Mouse (Mus musculus): ENCODE measurements around the gene Cenps.
"Not testable (repeated sequence)": the region's sequence is repeated elsewhere in the genome, so short reads cannot be mapped to it uniquely, and the experiment has no call there.

The Cenps gene

DNA sequence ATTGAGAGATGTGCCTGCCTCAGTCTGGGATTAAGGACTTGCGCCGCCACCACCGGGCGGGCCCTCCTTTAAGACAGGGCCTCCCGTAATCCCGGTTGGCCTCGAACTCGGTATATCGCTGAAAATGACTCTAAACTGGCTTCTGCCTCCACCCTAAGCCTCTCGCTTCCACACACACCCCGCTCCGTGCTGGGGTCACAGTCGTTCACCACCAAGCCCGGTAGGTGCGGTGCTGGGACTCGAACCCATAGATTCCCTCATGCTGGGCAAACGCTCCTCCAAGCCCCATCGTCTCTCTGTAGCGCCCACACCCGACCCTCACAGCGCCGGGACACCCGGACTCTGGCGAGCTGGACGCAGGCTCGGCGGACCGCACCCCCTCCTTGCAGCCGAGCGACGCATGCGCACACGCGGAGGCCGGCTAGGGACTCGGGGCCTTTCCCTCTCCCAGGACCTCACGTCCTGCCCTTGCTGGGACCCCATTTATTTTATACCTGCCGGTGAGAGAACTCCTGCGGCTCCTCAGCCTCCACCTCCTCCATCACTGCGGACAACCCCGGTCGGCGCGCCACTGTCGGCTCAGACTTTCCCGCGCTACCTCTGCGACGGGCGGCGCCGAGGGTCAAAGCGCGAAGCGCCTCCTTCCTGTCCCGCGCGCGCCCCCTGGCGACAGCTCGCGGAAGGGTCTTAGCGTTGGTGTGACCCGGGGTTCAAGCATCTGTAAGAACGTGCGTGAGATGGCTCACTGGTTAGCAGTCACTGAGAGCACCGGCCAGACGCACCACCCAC, at the start of gene Cenps:
TSS of gene Cenps (minus strand) at position 648 of the 789 bp plus-strand sequence.
- in situ Hi-C loops (cut with MboI, MseI) = no loop called here

- in situ Hi-C loops (cut with MboI, MseI) = loop anchor here in 1 of 2 experiments (5.0 kb wide), 1 partner anchor 35 kb away; no protein-coding TSS in a partner anchor
Measured at GRCm38 (mm10) chr4:149182755-149183154, 45.3 kb upstream of the Cenps start.

- in situ Hi-C loops (cut with MboI, MseI) = loop anchor here in 1 of 2 experiments (5.0 kb wide), 1 partner anchor 35 kb away; no protein-coding TSS in a partner anchor
Measured at GRCm38 (mm10) chr4:149182192-149182591, 44.8 kb upstream of the Cenps start.

DNA sequence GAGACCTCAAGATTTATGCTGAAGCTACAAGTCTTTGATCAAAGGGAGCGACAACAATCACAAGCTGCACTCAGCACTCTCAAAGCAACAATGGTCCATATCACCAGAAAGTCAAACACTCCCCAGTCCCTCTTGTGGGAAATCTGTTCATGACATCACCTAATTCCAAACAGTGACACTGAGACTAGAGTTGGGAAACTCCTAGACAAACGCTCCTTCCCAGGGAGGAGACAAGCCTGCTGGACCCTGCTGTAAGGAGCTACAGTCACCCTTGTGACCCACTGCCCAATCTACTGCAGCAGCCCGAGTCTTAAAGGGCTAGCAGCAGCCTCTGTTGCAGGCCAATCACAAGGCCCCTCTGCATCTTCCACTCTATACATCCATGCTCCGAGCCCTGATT, 42.1 kb upstream of the Cenps start:
- in situ Hi-C loops (cut with MboI, MseI) = no loop called here

DNA sequence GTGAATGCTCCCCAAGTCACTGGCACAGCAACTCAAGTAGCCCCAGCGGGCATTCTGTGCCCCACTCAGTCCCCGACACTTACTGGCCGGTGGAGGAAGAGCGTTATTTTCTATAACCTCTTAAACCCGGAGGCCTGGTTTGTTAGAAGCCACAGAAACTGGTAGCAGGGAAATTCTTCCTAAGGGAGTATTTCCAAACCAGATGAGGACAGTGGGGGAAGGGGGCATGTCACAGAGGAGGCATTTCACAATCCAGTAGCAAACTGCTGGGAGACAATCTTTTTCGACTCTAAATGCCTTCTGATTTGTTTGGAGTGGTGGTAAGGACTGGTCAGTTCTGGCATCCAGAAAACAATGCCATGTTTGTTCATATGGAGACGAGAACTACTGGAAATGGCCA, 41.7 kb upstream of the Cenps start:
- in situ Hi-C loops (cut with MboI, MseI) = no loop called here

GRCm38 (mm10) chr4:149178328-149178727, 40.9 kb upstream of the Cenps start:
- in situ Hi-C loops (cut with MboI, MseI) = no loop called here

GRCm38 (mm10) chr4:149177046-149177445, 39.6 kb upstream of the Cenps start:
- in situ Hi-C loops (cut with MboI, MseI) = no loop called here

- in situ Hi-C loops (cut with MboI, MseI) = no loop called here
Measured at GRCm38 (mm10) chr4:149176645-149177044, 39.2 kb upstream of the Cenps start.

- in situ Hi-C loops (cut with MboI, MseI) = no loop called here
Measured at GRCm38 (mm10) chr4:149173661-149174060, 36.2 kb upstream of the Cenps start.

DNA sequence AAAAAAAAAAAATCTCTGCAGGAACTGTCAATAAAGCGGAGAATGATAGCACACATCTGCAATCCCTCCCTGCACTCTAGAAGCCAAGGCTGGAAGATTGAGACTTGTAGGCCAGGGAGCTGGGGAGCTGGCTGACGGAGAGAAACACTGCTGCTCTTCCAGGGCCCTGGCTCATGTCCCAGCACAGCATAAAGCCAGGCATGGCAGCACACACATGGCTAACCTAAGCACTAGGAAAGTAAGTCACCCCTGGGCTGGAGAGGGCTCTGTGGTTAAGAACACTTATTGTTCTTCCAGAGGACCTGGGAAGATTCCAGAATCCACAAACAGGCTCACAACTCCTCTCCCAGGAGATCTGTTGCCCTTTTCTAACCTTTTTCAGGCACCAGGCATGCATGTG, 35.2 kb upstream of the Cenps start:
- in situ Hi-C loops (cut with MboI, MseI) = no loop called here

DNA sequence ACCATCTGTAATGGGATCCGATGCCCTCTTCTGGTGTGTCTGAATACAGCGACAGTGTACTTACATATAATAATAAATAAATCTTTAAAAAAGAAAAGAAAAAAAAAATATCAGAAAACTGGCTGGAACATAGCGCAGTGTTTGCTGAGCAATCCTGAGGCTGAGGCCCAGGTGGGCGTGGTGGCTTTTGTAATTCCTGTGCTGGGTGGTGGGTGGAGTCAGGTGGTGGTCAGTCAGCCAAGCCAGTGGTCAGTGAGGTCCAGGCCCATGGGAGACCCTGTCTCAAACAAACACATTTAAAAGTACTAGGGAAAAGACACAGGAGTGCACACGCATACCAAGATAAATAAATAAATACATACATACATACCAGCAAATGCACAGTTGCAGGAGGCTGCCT, 34.7 kb upstream of the Cenps start:
- in situ Hi-C loops (cut with MboI, MseI) = no loop called here

DNA sequence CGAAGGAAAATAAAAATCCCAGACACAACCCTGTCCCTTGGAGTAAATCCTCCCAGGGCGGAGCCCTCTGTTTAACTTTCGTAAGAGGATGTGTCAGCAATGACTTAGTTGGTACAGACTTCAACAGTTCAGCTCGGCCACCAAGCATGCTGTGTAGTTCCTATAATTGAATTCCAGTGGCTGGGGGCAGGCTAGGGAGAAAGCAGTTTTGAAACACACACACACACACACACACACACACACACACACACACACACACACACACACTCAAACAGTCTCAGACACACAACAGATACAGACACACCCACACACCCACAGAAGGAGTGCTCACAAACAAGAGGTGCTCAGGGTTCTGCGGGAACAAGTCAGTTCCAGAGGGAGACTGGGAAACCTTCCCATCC, 34.2 kb upstream of the Cenps start:
- in situ Hi-C loops (cut with MboI, MseI) = no loop called here

DNA sequence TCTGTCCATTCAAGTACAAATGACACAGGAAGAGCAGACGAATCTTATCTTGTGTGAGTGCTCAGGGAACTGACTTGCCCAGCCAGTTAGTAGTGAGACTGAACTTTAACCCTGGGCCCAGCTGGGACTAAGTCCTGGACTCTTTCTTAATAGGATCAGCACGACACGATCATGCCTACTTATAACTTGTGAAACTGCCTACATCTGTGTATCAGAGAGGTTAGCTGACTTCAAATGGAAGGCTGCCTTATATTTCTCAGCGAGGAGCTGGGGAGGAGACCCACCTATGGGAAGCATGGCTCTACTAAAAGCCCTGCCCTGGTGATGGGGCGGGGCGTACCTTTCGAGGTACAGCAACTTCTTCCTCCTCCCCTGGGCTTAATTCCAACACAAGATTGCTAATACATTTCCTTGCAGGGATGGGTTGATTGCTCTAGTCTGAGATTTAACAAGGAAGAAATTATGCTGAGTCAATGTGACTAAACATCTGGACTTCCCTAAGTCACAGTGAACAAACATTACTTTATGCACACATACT, 33.0 kb upstream of the Cenps start:
- in situ Hi-C loops (cut with MboI, MseI) = no loop called here

- in situ Hi-C loops (cut with MboI, MseI) = not testable (repeated sequence)
Measured at GRCm38 (mm10) chr4:149169926-149170325, 32.5 kb upstream of the Cenps start.

DNA sequence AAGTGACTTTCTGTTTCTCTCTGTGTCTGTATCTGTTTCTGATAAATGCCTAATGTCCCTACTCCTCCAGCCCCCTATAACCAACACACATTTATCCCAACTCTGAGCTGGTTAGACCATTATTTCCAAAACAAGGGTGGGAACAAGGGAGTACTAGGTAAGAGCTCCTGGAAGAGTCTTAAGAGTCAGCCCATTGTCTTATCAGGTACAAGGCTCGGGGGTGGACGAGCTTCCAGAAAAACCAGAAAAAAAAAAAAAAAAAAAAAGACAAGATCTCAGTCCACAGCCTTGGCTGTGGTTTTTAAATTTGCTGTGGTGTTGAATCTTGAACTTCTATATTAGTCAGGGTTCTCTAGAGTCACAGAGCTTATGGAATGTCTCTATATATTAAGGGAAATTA, 30.6 kb upstream of the Cenps start:
- in situ Hi-C loops (cut with MboI, MseI) = no loop called here

DNA sequence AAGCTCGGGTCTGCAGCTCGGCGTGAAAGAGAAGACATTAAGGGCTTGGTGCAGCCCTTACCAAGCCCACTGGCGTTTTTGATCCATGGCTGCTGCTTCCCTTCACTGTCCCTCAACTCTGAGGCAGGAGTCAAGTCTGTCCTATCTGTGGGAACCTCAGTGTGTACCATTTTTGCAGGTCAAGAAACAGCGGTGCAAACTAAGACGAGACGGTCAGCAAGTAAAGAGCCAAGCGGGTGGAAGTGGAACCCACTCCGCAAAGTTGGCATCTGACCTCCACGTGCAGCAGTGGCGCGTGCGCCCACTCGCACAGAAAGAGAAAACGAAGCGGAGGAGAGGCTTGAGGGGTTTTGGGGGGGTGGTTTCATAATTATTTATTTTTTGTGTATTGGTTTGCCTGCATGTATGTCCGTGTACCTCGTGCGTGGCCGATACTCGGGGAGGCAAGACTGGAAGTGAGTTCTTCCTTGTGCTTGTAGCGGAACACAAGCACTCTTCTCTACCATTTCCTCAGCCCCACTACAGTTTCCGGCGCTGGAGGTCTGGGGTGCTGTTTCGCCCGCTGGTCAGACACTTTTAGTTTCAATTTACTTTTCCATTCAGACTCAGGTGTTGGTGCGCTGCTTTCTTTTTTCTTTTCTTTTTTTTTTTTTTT, 29.7 kb upstream of the Cenps start:
- in situ Hi-C loops (cut with MboI, MseI) = no loop called here

DNA sequence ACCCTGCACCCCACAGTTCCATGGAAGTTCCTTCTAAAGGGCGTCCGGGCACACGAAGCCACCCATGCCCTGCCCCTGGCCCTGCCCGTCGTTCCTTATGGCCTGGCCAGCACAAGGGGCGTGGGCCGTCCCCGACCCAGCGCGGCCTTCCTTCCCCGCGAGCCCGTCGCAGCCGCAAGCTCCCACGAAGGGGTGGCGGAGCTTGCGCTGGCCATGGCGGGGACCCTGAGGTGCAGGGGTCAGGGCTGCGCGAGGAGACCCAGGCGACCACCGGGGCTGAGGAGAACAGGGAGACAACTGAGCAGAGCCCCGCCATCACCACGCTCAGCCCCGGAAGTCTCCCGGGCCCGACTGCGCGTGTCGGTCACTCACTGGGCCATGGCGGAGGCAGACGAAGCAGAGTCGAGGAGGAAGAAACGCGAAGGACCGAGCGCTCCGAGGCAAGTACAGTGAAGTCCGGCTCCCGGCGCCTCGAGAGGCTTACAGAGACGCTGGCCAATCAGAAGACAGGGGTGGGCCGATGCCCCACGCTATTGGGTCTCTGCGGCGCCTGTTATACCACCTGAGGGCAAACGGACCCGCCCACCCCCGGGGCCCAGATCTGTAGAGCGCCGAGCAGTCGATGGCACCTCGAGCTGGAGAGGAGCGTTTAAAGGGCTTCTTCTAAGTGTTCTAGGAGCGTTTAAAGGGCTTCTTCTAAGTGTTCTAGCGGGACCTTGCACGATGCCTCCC, 29.0 kb upstream of the Cenps start, which contains the start of gene Pgd:
TSS of gene Pgd (minus strand) at position 557 of the 732 bp plus-strand sequence.
- in situ Hi-C loops (cut with MboI, MseI) = no loop called here

GRCm38 (mm10) chr4:149164150-149164549, 26.7 kb upstream of the Cenps start:
- in situ Hi-C loops (cut with MboI, MseI) = no loop called here

GRCm38 (mm10) chr4:149163196-149163595, 25.8 kb upstream of the Cenps start:
- in situ Hi-C loops (cut with MboI, MseI) = no loop called here

DNA sequence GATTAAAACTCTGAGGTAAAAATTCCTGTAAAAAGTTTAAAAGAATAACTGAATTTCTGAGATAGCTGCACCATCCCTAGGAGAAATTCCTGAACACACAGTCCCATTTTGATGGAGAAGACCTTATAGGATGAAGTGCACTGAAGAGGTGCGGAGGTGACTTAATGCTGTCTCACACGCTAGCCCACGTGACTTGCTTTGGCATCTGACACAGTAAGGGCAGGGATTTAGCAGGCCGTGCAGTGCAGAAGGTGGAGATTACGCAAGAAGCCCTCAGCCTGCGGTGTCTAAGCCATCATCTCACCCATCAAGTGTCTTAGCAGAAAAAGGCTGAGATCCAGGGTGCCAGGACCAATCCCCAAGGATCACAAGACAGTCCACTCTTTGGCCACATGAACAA, 23.7 kb upstream of the Cenps start:
- in situ Hi-C loops (cut with MboI, MseI) = no loop called here

DNA sequence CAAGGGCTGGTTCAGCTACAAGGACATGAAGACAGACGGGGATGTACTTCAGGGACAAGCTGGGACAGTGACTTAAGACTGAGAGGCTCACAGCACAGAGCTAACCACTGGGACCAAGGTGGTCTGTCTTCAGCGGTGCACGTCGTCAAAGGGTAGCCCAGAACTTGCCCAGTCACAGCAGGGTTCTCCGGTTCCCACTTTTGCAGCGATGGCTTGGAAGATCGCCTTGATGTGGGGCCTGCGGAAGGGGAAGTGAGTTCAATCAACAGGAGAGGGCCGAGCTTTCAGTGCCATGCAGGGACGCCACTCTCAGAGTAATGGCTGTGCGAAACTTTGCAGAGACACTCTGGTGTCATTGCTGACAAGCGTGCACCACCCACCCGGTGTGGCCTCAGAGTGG, 22.5 kb upstream of the Cenps start:
- in situ Hi-C loops (cut with MboI, MseI) = no loop called here

DNA sequence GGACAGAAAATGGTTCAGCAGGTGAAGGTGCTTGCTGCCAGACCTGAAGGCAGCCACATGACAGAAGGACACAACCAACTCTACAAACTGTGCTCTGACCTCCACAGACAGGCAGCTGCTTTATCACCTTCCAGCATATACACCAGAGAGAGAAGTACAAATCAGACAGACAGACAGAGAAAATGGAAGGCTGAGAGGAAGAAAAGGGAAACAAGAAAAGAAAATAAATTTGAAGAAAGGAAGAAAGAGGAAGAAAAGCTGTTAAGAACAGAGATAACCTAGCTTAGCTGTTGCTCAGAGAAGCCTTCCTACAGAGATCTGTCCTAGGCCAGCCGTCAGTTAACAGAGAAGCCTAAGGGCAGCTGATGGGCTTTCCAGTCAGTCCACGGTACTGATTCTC, 21.8 kb upstream of the Cenps start:
- in situ Hi-C loops (cut with MboI, MseI) = no loop called here
